Mouse (Mus musculus) spleen, embryonic (tissue): ENCODE data around the gene Radil.

Source experiments
- CTCF ChIA-PET: fragments of 350-600 bp; sonication (Branson Sonifier 250); formaldehyde crosslinking; loops from one replicate; lab custom pipeline; 2022; lab: Charles Lee

The Radil gene

GRCm38 (mm10) chr5:142550706-142551652 lies at the start of gene Radil:
Gene Radil, minus strand, starts transcription at chr5:142551098.
- CTCF ChIA-PET: no interaction called here

- CTCF ChIA-PET: no interaction called here
Observed at GRCm38 (mm10) chr5:142597648-142598390, 46.9 kb upstream of the Radil start.

- CTCF ChIA-PET: no interaction called here
Observed at GRCm38 (mm10) chr5:142596723-142597122, 45.8 kb upstream of the Radil start.

- CTCF ChIA-PET: no interaction called here
Observed at GRCm38 (mm10) chr5:142595698-142596097, 44.8 kb upstream of the Radil start.

GRCm38 (mm10) chr5:142590953-142591616 lies 40.2 kb upstream of the Radil start:
- CTCF ChIA-PET: no interaction called here

- CTCF ChIA-PET: interaction anchor here (0.6 to 1.0 kb wide), 2 partner anchors 10 to 134 kb away, joined by 3 to 4 read pairs; no protein-coding TSS in a partner anchor
Observed at GRCm38 (mm10) chr5:142583616-142584126, 32.8 kb upstream of the Radil start.

GRCm38 (mm10) chr5:142581517-142581916 lies 30.6 kb upstream of the Radil start:
- CTCF ChIA-PET: no interaction called here

GRCm38 (mm10) chr5:142578192-142578591 lies 27.3 kb upstream of the Radil start:
- CTCF ChIA-PET: no interaction called here

GRCm38 (mm10) chr5:142576832-142577231 lies 25.9 kb upstream of the Radil start:
- CTCF ChIA-PET: no interaction called here

GRCm38 (mm10) chr5:142574323-142575057 lies 23.6 kb upstream of the Radil start:
- CTCF ChIA-PET: interaction anchor here (0.6 to 0.7 kb wide), 3 partner anchors 9 to 245 kb away, joined by 3 to 4 read pairs (median 4); no protein-coding TSS in a partner anchor

GRCm38 (mm10) chr5:142564606-142565005 lies 13.7 kb upstream of the Radil start:
- CTCF ChIA-PET: no interaction called here

- CTCF ChIA-PET: interaction anchor here (0.6 kb wide), 1 partner anchor 15 kb away, joined by 4 read pairs; no protein-coding TSS in a partner anchor
Observed at GRCm38 (mm10) chr5:142560261-142560660, 9.4 kb upstream of the Radil start.

- CTCF ChIA-PET: interaction anchor here (0.7 to 1.0 kb wide), 2 partner anchors 92 to 155 kb away, joined by 3 to 6 read pairs; no protein-coding TSS in a partner anchor
Observed at GRCm38 (mm10) chr5:142557397-142558067, 6.6 kb upstream of the Radil start.

- CTCF ChIA-PET: interaction anchor here (0.7 kb wide), 1 partner anchor 93 kb away, joined by 6 read pairs; no protein-coding TSS in a partner anchor
Observed at GRCm38 (mm10) chr5:142556721-142557120, 5.8 kb upstream of the Radil start.

GRCm38 (mm10) chr5:142555866-142556265 lies 5.0 kb upstream of the Radil start:
- CTCF ChIA-PET: no interaction called here

- CTCF ChIA-PET: no interaction called here
Observed at GRCm38 (mm10) chr5:142549961-142550705, 765 bp downstream of the Radil start.

GRCm38 (mm10) chr5:142549441-142549840 lies 1.5 kb downstream of the Radil start:
- CTCF ChIA-PET: no interaction called here

- CTCF ChIA-PET: no interaction called here
Observed at GRCm38 (mm10) chr5:142547066-142547465, 3.8 kb downstream of the Radil start.

GRCm38 (mm10) chr5:142546344-142546743 lies 4.6 kb downstream of the Radil start:
- CTCF ChIA-PET: no interaction called here
